Mouse (Mus musculus) ovary, postnatal 10 days (tissue): ENCODE data around the gene Pank1.

Experiments
- DNase-seq: peaks from one replicate; pipeline ENCODE4 v3.0.0; 2022; ENCODE audit warnings: low spot score

The Pank1 gene

GRCm38 (mm10) chr19:34825946-34826655 lies 53.2 kb downstream of the Pank1 start:
- peak; percentile 8 for DNase-seq

- no peak for DNase-seq
Observed at GRCm38 (mm10) chr19:34819577-34820170, 59.6 kb downstream of the Pank1 start.

GRCm38 (mm10) chr19:34815371-34815770 lies 63.9 kb downstream of the Pank1 start:
- DNase-seq: no peak

GRCm38 (mm10) chr19:34814696-34815095 lies 64.6 kb downstream of the Pank1 start:
- DNase-seq: no peak

- no peak for DNase-seq
Observed at GRCm38 (mm10) chr19:34813961-34814360, 65.3 kb downstream of the Pank1 start.

GRCm38 (mm10) chr19:34813533-34813932 lies 65.7 kb downstream of the Pank1 start:
- DNase-seq: no peak

- no peak for DNase-seq
Observed at GRCm38 (mm10) chr19:34812711-34813110, 66.5 kb downstream of the Pank1 start.

- DNase-seq: no peak
Observed at GRCm38 (mm10) chr19:34807173-34807572, 72.1 kb downstream of the Pank1 start.

GRCm38 (mm10) chr19:34805071-34805470 lies 74.2 kb downstream of the Pank1 start:
- no peak for DNase-seq

- no peak for DNase-seq
Observed at GRCm38 (mm10) chr19:34804531-34804930, 74.7 kb downstream of the Pank1 start.

GRCm38 (mm10) chr19:34803396-34803795 lies 75.9 kb downstream of the Pank1 start:
- DNase-seq: no peak

GRCm38 (mm10) chr19:34799644-34800267 lies 79.5 kb downstream of the Pank1 start:
- DNase-seq: no peak

GRCm38 (mm10) chr19:34796396-34796795 lies 82.9 kb downstream of the Pank1 start:
- no peak for DNase-seq

GRCm38 (mm10) chr19:34782491-34782890 lies 96.8 kb downstream of the Pank1 start:
- no peak for DNase-seq

GRCm38 (mm10) chr19:34778993-34779392 lies 100.3 kb downstream of the Pank1 start:
- no peak for DNase-seq

GRCm38 (mm10) chr19:34778098-34778497 lies 101.2 kb downstream of the Pank1 start:
- DNase-seq: no peak

GRCm38 (mm10) chr19:34772775-34773174 lies 106.5 kb downstream of the Pank1 start:
- DNase-seq: no peak

- no peak for DNase-seq
Observed at GRCm38 (mm10) chr19:34770764-34771163, 108.5 kb downstream of the Pank1 start.

- DNase-seq: no peak
Observed at GRCm38 (mm10) chr19:34758754-34759153, 120.5 kb downstream of the Pank1 start.
